Mouse (Mus musculus): ENCODE data around the gene Fbxo45.

DNA sequence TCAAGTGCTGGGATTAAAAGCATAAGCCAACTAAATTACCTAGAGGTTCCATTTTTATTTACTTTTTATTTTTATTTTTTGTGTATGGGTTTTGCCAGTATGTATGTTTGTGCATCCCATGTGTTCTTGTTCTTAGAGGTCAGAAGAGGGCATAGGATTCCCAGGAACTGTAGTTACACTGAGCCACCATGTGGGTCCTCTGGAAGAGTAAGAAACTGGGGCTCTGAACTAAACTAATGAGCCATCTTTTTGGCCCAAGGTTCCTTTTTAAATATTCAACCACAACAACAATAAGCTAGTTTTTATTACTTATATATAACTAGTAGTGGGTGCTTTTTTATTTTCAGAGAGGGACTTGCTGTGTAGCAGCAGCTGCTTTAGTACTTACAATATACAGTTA is 35.6 kb upstream of the Fbxo45 start:
- TF ChIP-seq CTCF (IDR thresholded peaks at IDR 0.05; ENCODE audit: borderline replicate concordance, extremely low read depth, insufficient read depth, insufficient read length): no peak
- no peak for TF ChIP-seq POLR2A (IDR thresholded peaks at IDR 0.05; ENCODE audit: borderline replicate concordance, extremely low read depth, insufficient read depth, insufficient read length, poor library complexity, severe bottlenecking)

Data from brain, embryonic 14.5 days (tissue).